Mouse (Mus musculus) spleen, adult 2 months (tissue): ENCODE measurements around the gene Tnfrsf18. TPM values are rescaled to one million over a fixed set of nuclear protein-coding genes. Genes with fewer than 3 reads are reported as not detected.

ENCODE experiments used
- DNase-seq, 2 experiments: peaks; one replicate each; pipeline versions ENCODE4 v3.0.0 to v3.0.0-alpha.2; 2012 to 2021; ENCODE audit warnings: low spot score in 2 of 2, low read depth in 1 of 2
- H3K27ac ChIP-seq: fragments of 200-500 bp; 2 replicates; pipeline ENCODE4 v1.5.1; 2012; ENCODE audit warnings: low read length, inconsistent platforms; ENCODE audit not compliant: insufficient read depth
- H3K27me3 ChIP-seq: fragments of 200-500 bp; 2 replicates; pipeline ENCODE4 v1.6.1; 2012; ENCODE audit warnings: mild to moderate bottlenecking, moderate library complexity, low read length, inconsistent platforms; ENCODE audit not compliant: control insufficient read depth, insufficient read depth
- H3K36me3 ChIP-seq: fragments of 200-500 bp; 2 replicates; pipeline ENCODE4 v1.6.1; 2012; ENCODE audit warnings: mild to moderate bottlenecking, low read length, inconsistent platforms; ENCODE audit not compliant: control insufficient read depth, insufficient read depth
- H3K4me1 ChIP-seq: fragments of 200-500 bp; 2 replicates; pipeline ENCODE4 v1.6.1; 2011; ENCODE audit warnings: inconsistent platforms; ENCODE audit not compliant: control insufficient read depth, insufficient read depth, insufficient read length
- H3K4me3 ChIP-seq: fragments of 200-500 bp; 2 replicates; pipeline ENCODE4 v1.5.1; 2011; ENCODE audit warnings: mild to moderate bottlenecking, inconsistent platforms; ENCODE audit not compliant: insufficient read depth, insufficient read length; ENCODE audit errors: extremely low read depth
- CTCF ChIP-seq: fragments of 200-500 bp; IDR thresholded peaks from 2 replicates; pipeline ENCODE4 v1.5.1; 2011; ENCODE audit warnings: mild to moderate bottlenecking, inconsistent platforms; ENCODE audit not compliant: insufficient read depth, insufficient read length, insufficient replicate concordance; ENCODE audit errors: extremely low read depth
- POLR2A ChIP-seq: fragments of 200-500 bp; IDR thresholded peaks from 2 replicates; pipeline ENCODE4 v1.6.1; 2011; ENCODE audit warnings: low read depth, low read length, inconsistent platforms
- WGBS: fragments of 180-500 bp; shearing (Covaris S2); methylation state at CpG from one replicate; pipeline ENCODE4 v1.1.7; 2018; 5-methylcytosine and 5-hydroxymethylcytosine counted together
- polyA plus RNA-seq: library from polyadenylated mRNA; depleted of rRNA; stranded (reverse); fragments of >200 nt; gene quantifications from 2 replicates; pipeline ENCODE4 v1.2.3, GENCODE M21; 2012

Tnfrsf18 gene
- polyA plus RNA-seq, 1 experiment = 29.9 TPM

DNA sequence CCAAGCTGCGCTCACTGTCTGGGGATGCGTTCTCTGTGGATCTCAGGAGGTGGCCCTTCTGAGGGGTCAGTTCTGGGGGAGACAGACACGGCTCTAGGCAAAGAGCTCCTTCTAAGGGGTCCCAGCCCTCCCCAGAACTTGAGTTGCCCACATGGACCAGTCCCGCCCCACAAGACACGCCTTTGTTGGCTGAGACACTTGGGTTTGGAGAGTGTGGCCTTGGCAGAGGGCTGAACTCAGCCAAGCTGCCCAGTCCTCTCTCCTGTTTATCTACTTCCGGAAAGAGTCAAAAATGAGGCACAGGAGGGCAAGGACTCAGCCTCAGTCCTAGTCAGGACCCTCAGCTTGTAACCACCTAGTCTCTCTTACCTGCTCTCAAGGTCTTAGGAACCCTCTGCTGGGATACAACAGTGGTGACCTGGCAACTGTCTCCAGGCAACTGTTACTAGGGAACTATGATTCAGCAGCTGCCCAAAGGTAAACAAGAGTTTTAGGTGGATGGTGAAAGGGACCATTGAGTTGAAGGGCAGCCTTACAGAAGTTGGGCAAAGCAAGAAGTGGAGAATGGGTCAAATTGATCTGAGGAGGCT, 24.5 kb downstream of the Tnfrsf18 start:
- no peak overlapping the region for H3K4me3 ChIP-seq
- no peaks in the 10 kb centered on the region for H3K36me3 ChIP-seq
- no peak for DNase-seq
- no peaks in the 10 kb centered on the region for H3K4me1 ChIP-seq
- H3K27me3 ChIP-seq = no peaks in the 10 kb centered on the region
- WGBS = 83% methylated on average over 6 of the region's 6 CpGs
- H3K27ac ChIP-seq = no peak overlapping the region
- TF ChIP-seq POLR2A = no peak
- TF ChIP-seq CTCF = no peak

DNA sequence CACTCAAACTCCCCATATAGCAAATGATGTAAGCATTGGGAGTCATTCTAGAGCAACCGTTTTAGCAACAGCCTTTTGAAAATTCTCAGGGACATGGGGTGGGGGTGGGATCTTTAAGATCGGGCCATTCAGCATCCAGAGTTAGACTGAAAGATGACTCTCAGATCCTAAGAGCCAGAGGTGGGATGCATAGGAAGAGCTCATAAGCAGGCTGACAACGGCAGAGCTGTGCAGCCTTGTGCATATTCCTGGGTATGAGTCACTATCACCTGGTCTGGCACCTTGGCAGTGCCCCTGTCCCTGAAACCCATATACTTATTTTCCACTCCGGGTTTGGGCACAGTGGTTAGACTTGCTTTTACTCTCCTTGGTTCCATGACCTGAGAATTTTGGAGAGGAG, 27.1 kb downstream of the Tnfrsf18 start:
- Histone ChIP-seq H3K27me3 (no peaks in the 10 kb centered on the region), H3K4me3 (no peak overlapping the region), H3K4me1 (no peaks in the 10 kb centered on the region), H3K36me3 (no peaks in the 10 kb centered on the region), H3K27ac (no peak overlapping the region)
- TF ChIP-seq CTCF (no peak), POLR2A (no peak)
- WGBS = 90% methylated on average over 4 of the region's 4 CpGs
- DNase-seq = no peak

DNA sequence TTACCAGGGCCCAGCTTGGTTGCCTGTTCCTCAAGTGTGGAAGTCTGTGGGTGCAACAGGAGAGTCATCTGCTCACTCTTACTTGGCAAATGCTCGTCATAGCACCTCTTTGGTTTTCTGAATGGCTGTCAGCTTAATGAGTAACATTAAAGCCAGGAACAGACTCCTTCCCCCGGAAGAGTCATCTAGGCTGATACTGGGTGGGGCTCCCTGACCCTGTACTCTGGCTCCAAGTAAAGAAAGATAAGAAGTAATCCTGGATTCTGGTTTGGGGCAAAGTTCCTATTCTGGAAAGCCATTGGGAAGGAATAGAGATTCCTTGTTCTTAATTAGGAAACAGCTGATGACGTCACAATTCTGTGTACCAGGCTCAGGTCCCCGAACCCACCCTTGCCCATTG, 28.2 kb downstream of the Tnfrsf18 start:
- H3K36me3 ChIP-seq = no peaks in the 10 kb centered on the region
- no peak overlapping the region for H3K27ac ChIP-seq
- 88% methylated on average over 4 of the region's 4 CpGs for WGBS
- no peak for DNase-seq
- H3K27me3 ChIP-seq = no peaks in the 10 kb centered on the region
- H3K4me1 ChIP-seq = no peaks in the 10 kb centered on the region
- TF ChIP-seq CTCF (no peak), POLR2A (no peak)
- no peak overlapping the region for H3K4me3 ChIP-seq

DNA sequence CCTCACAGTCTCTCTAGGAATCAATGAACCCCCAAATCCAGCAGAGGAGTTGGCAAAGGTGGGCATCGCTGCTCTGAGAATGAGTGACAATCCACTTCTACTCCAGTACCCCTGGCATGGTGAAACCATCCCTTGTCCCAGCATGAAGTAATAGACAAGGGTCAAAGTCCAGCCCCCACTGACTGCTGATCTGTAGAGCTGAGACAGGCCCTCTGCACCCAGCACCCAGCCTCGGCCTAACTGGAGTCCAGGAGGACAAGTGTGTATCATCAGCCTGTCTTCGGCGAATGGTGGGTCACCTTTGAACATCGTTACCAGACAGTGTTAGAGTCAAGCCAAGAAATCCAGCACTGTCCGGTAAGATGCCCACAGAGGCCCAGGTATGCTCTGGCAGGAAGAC, 28.6 kb downstream of the Tnfrsf18 start:
- no peak for TF ChIP-seq POLR2A
- no peak for TF ChIP-seq CTCF
- no peak for DNase-seq
- H3K36me3 ChIP-seq = no peaks in the 10 kb centered on the region
- H3K27me3 ChIP-seq = no peaks in the 10 kb centered on the region
- WGBS = 96% methylated on average over 6 of the region's 6 CpGs
- no peak overlapping the region for H3K4me3 ChIP-seq
- no peak overlapping the region for H3K27ac ChIP-seq
- H3K4me1 ChIP-seq = no peaks in the 10 kb centered on the region

DNA sequence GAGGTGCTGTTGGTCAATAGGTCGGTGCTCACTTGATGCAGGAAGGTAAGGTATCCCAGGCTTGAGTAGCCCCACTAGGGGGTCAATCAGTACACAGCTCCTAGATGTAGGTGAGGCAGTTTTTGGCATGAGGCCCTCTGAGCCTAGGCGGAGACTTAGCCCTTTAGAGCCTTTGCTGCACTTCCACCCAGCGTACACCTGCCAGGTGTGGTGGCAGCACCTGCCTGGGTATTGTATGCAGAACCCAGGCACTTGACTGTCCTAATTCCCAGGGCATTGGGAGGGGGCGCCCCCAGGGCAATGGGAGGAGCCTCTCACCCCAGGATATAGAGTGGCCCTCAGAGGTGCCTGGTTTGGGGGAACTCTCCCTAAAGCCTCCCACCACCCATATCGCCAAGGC, 29.2 kb downstream of the Tnfrsf18 start:
- Histone ChIP-seq H3K27ac (no peak overlapping the region), H3K36me3 (no peaks in the 10 kb centered on the region), H3K27me3 (no peaks in the 10 kb centered on the region), H3K4me3 (no peak overlapping the region), H3K4me1 (no peaks in the 10 kb centered on the region)
- WGBS = 94% methylated on average over 5 of the region's 5 CpGs
- DNase-seq = no peak
- TF ChIP-seq POLR2A (no peak), CTCF (no peak)

DNA sequence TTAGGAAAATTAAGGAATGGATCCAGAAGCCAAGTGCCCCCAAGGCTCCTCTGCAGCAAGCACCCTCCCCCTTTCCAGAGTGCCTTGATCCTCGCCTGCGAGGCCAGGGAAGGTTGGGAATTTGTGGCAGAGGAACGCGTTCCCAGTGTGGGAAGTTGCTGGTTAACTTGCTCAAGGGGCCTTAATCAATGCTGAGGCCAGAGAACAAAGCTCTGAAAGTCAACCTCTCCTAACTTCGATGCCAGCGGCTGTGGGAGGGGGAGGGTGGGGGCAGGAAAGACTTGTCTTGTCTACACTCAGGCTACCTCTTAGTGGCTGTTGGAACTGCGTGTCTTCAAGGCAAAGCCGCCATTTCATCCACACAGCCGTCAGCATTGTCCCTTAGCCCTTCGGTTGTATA, 31.7 kb downstream of the Tnfrsf18 start:
- no peak for TF ChIP-seq POLR2A
- no peak for TF ChIP-seq CTCF
- Histone ChIP-seq H3K4me3 (no peak overlapping the region), H3K36me3 (no peaks in the 10 kb centered on the region), H3K4me1 (no peaks in the 10 kb centered on the region), H3K27me3 (no peaks in the 10 kb centered on the region), H3K27ac (no peak overlapping the region)
- WGBS = 91% methylated on average over 10 of the region's 10 CpGs
- no peak for DNase-seq

DNA sequence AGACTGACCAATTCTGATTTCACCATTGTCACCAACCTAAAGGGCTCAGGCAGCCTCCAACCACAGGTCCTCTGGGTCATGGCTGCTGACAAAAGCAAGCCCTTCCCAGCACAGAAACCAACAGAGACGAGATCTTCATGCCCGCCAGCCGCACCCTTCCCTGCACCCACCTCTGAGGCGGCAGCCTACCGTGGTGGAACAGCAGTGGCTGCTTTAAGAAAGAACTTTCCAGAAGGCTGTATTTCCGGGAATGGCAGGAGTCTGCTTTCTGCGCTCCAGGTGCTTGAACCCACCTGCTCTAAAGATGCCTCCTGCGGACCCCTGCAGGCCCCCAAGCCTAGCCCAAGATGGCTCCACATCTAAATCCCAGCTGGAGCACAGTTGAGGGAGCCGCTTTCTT, 32.9 kb downstream of the Tnfrsf18 start:
- no peak for DNase-seq

More for the DNA sequence above, 32.9 kb downstream of the Tnfrsf18 start:
- Histone ChIP-seq H3K27me3 (no peaks in the 10 kb centered on the region), H3K4me3 (no peak overlapping the region), H3K4me1 (no peaks in the 10 kb centered on the region), H3K27ac (no peak overlapping the region), H3K36me3 (no peaks in the 10 kb centered on the region)
- no peak for TF ChIP-seq CTCF
- TF ChIP-seq POLR2A = no peak
- 87% methylated on average over 9 of the region's 9 CpGs for WGBS
